Mouse (Mus musculus) heart, embryonic 13.5 days (tissue): ENCODE measurements around the gene Vmn1r49. TPM values are rescaled to one million over a fixed set of nuclear protein-coding genes. Genes with fewer than 3 reads are reported as not detected.
"Not testable (repeated sequence)": the region's sequence is repeated elsewhere in the genome, so short reads cannot be mapped to it uniquely, and the experiment has no call there.

ENCODE experiments used
- ATAC-seq: fragments of 200-750 bp; cut with Nextera tagmentation; 2 replicates; pipeline ENCODE4 v1.8.0; 2017; ENCODE audit warnings: moderate TSS enrichment; ENCODE audit not compliant: insufficient number of reproducible peaks, low FRiP score, low TSS enrichment; ENCODE audit errors: extremely low read depth
- H3K27ac ChIP-seq: fragments of 300-500 bp; sonication (generic); replicated peaks from 2 replicates; pipeline ENCODE4 v1.5.1; 2015; ENCODE audit warnings: moderate library complexity, mild to moderate bottlenecking, inconsistent platforms
- H3K27me3 ChIP-seq: fragments of 300-500 bp; sonication (generic); replicated peaks from 2 replicates; pipeline ENCODE4 v1.6.1; 2015; ENCODE audit warnings: mild to moderate bottlenecking, inconsistent platforms
- H3K36me3 ChIP-seq: fragments of 300-500 bp; sonication (generic); 2 replicates; pipeline ENCODE4 v1.6.1; 2015; ENCODE audit warnings: mild to moderate bottlenecking, inconsistent platforms
- H3K4me1 ChIP-seq: fragments of 300-500 bp; sonication (generic); 2 replicates; pipeline ENCODE4 v1.6.1; 2015; ENCODE audit warnings: inconsistent platforms
- H3K4me2 ChIP-seq: fragments of 300-500 bp; sonication (generic); 2 replicates; pipeline ENCODE4 v1.6.1; 2015; ENCODE audit warnings: inconsistent platforms, mild to moderate bottlenecking, moderate library complexity
- H3K4me3 ChIP-seq: fragments of 300-500 bp; sonication (generic); 2 replicates; pipeline ENCODE4 v1.5.1; 2015; ENCODE audit warnings: moderate library complexity, mild to moderate bottlenecking, inconsistent platforms
- H3K9ac ChIP-seq: fragments of 300-500 bp; sonication (generic); 2 replicates; pipeline ENCODE4 v1.6.1; 2015; ENCODE audit warnings: inconsistent platforms, mild to moderate bottlenecking, moderate library complexity
- H3K9me3 ChIP-seq: fragments of 300-500 bp; sonication (generic); 2 replicates; pipeline ENCODE4 v1.6.1; 2016; ENCODE audit warnings: inconsistent platforms
- WGBS: fragments of 180-500 bp; shearing (Covaris S2); methylation state at CpG from one replicate; pipeline ENCODE4 v1.1.7; 2015; ENCODE audit warnings: mixed read lengths; 5-methylcytosine and 5-hydroxymethylcytosine counted together
- polyA plus RNA-seq: library from polyadenylated mRNA; unstranded; fragments of >200 nt; fragmentation: Nextera tagmentation; extraction: Ambion mirVana; gene quantifications from 2 replicates; pipeline ENCODE4 v1.2.1, GENCODE M21; 2015

The Vmn1r49 gene
- not detected in 2 replicates for polyA plus RNA-seq

GRCm38 (mm10) chr6:90078406-90078805 lies at the start of gene Vmn1r49:
Gene Vmn1r49 (minus strand): TSS chr6:90078506.
- no peak within 1 kb of the TSS for H3K9ac ChIP-seq
- no peaks in the 10 kb centered on the region for H3K27me3 ChIP-seq
- H3K4me2 ChIP-seq: no peak within 1 kb of the TSS
- H3K9me3 ChIP-seq: peaks cover 19% of the 10 kb centered on the region; the same call in 1 of the 2 replicates
- no peak for ATAC-seq
- no peak within 1 kb of the TSS for H3K27ac ChIP-seq
- no peaks in the 10 kb centered on the region for H3K4me1 ChIP-seq
- H3K4me3 ChIP-seq: no peak within 1 kb of the TSS
- no peaks in the 10 kb centered on the region for H3K36me3 ChIP-seq
- whole genome bisulfite sequencing: 61% methylated on average over 4 of the region's 4 CpGs

GRCm38 (mm10) chr6:90122296-90122695 lies 44.0 kb upstream of the Vmn1r49 start, which contains the start of gene Vmn1r51:
Gene Vmn1r51 (plus strand): TSS chr6:90122596.
- H3K4me2 ChIP-seq, H3K27me3 ChIP-seq, H3K4me1 ChIP-seq, H3K27ac ChIP-seq, H3K36me3 ChIP-seq, H3K4me3 ChIP-seq, H3K9ac ChIP-seq, H3K9me3 ChIP-seq, ATAC-seq: not testable (repeated sequence)
- WGBS: 88% methylated on average over 1 of the region's 1 CpGs

GRCm38 (mm10) chr6:90101130-90101529 lies 22.8 kb upstream of the Vmn1r49 start, which contains the start of gene Vmn1r50:
Gene Vmn1r50 (plus strand): TSS chr6:90101430.
- 60% methylated on average over 2 of the region's 2 CpGs for WGBS
- ATAC-seq: no peak
- H3K36me3 ChIP-seq: no peaks in the 10 kb centered on the region
- H3K4me3 ChIP-seq: no peak within 1 kb of the TSS
- H3K27me3 ChIP-seq: no peaks in the 10 kb centered on the region
- no peaks in the 10 kb centered on the region for H3K4me1 ChIP-seq
- H3K9ac ChIP-seq: no peak within 1 kb of the TSS
- H3K4me2 ChIP-seq: no peak within 1 kb of the TSS
- peaks cover 5% of the 10 kb centered on the region; the same call in 1 of the 2 replicates for H3K9me3 ChIP-seq
- no peak within 1 kb of the TSS for H3K27ac ChIP-seq

- Histone ChIP-seq H3K36me3 (no peaks in the 10 kb centered on the region), H3K4me2 (no peak overlapping the region), H3K9me3 (peaks cover 7% of the 10 kb centered on the region; the same call in 1 of the 2 replicates), H3K27ac (no peak overlapping the region), H3K4me3 (no peak overlapping the region), H3K27me3 (no peaks in the 10 kb centered on the region), H3K4me1 (no peaks in the 10 kb centered on the region), H3K9ac (no peak overlapping the region)
- no peak for ATAC-seq
- WGBS: 73% methylated on average over 2 of the region's 2 CpGs
These were observed 22.3 kb upstream of the Vmn1r49 start for GRCm38 (mm10) chr6:90100566-90100965.

GRCm38 (mm10) chr6:90036741-90037140 lies 41.6 kb downstream of the Vmn1r49 start, which contains the start of gene Vmn1r48:
Gene Vmn1r48 (minus strand): TSS chr6:90036841.
- not testable (repeated sequence) for H3K4me2 ChIP-seq, H3K27me3 ChIP-seq, ATAC-seq, H3K4me1 ChIP-seq, H3K9ac ChIP-seq, H3K27ac ChIP-seq, H3K4me3 ChIP-seq, H3K9me3 ChIP-seq, H3K36me3 ChIP-seq
- WGBS: no CpG with 5 or more reads among the region's 2 CpGs

Other genes with a start within 250 kb of the Vmn1r49 start
- gene Vmn1r42, start 202.1 kb downstream of the Vmn1r49 start, polyA plus RNA-seq: not detected in 2 replicates
- gene Vmn1r43, start 202.1 kb downstream of the Vmn1r49 start, polyA plus RNA-seq: not detected in 2 replicates
- gene Vmn1r44, start 194.8 kb downstream of the Vmn1r49 start, polyA plus RNA-seq: not detected in 2 replicates
- gene Vmn1r45, start 137.9 kb downstream of the Vmn1r49 start, polyA plus RNA-seq: not detected in 2 replicates
- not detected in 2 replicates for gene Vmn1r46, start 109.2 kb downstream of the Vmn1r49 start, polyA plus RNA-seq
- not detected in 2 replicates for gene Vmn1r47, start 62.4 kb downstream of the Vmn1r49 start, polyA plus RNA-seq
- gene Vmn1r48, start 41.7 kb downstream of the Vmn1r49 start, polyA plus RNA-seq: not detected in 2 replicates
- gene Vmn1r50, start 22.9 kb upstream of the Vmn1r49 start, polyA plus RNA-seq: not detected in 2 replicates
- not detected in 2 replicates for gene Vmn1r51, start 44.1 kb upstream of the Vmn1r49 start, polyA plus RNA-seq
- gene Vmn1r52, start 96.3 kb upstream of the Vmn1r49 start, polyA plus RNA-seq: not detected in 2 replicates
- not detected in 2 replicates for gene V1ra8, start 124.3 kb upstream of the Vmn1r49 start, polyA plus RNA-seq
- 0.18 TPM in 1 of 2 replicates, not detected in the other for gene Vmn1r53, start 145.9 kb upstream of the Vmn1r49 start, polyA plus RNA-seq
- not detected in 2 replicates for gene Vmn1r54, start 167.8 kb upstream of the Vmn1r49 start, polyA plus RNA-seq
- not detected in 2 replicates for gene BC048671, start 222.7 kb upstream of the Vmn1r49 start, polyA plus RNA-seq
- 0.75 TPM in 1 of 2 replicates, not detected in the other for gene Chst13, start 246.7 kb upstream of the Vmn1r49 start, polyA plus RNA-seq